Mouse (Mus musculus) neural tube, embryonic 13.5 days (tissue): ENCODE measurements around the gene Gm38431. TPM values are rescaled to one million over a fixed set of nuclear protein-coding genes. Genes with fewer than 3 reads are reported as not detected.
A peak's percentile ranks its signal among the peaks of the same experiment; 100 is the strongest.

Source experiments
- ATAC-seq: fragments of 200-750 bp; cut with Nextera tagmentation; 2 replicates; pipeline ENCODE4 v1.8.0; 2017; ENCODE audit warnings: low read depth, mild to moderate bottlenecking, moderate TSS enrichment, moderate library complexity
- H3K27ac ChIP-seq: fragments of 300-500 bp; sonication (generic); replicated peaks from 2 replicates; pipeline ENCODE4 v1.5.1; 2015; ENCODE audit warnings: moderate library complexity, mild to moderate bottlenecking, inconsistent platforms
- H3K27me3 ChIP-seq: fragments of 300-500 bp; sonication (generic); 2 replicates; pipeline ENCODE4 v1.6.1; 2015; ENCODE audit warnings: mild to moderate bottlenecking, inconsistent platforms
- H3K36me3 ChIP-seq: fragments of 300-500 bp; sonication (generic); 2 replicates; pipeline ENCODE4 v1.6.1; 2015; ENCODE audit warnings: mild to moderate bottlenecking, inconsistent platforms
- H3K4me1 ChIP-seq: fragments of 300-500 bp; sonication (generic); replicated peaks from 2 replicates; pipeline ENCODE4 v1.6.1; 2015; ENCODE audit warnings: inconsistent platforms
- H3K4me2 ChIP-seq: fragments of 300-500 bp; sonication (generic); 2 replicates; pipeline ENCODE4 v1.6.1; 2015; ENCODE audit warnings: inconsistent platforms, mild to moderate bottlenecking, moderate library complexity
- H3K4me3 ChIP-seq: fragments of 300-500 bp; sonication (generic); 2 replicates; pipeline ENCODE4 v1.5.1; 2015; ENCODE audit warnings: mild to moderate bottlenecking, inconsistent platforms
- H3K9ac ChIP-seq: fragments of 300-500 bp; sonication (generic); 2 replicates; pipeline ENCODE4 v1.6.1; 2015; ENCODE audit warnings: moderate library complexity, mild to moderate bottlenecking, inconsistent platforms
- H3K9me3 ChIP-seq: fragments of 300-500 bp; sonication (generic); 2 replicates; pipeline ENCODE4 v1.6.1; 2016; ENCODE audit warnings: inconsistent platforms
- WGBS: fragments of 180-500 bp; shearing (Covaris S2); methylation state at CpG from one replicate; pipeline ENCODE4 v1.1.7; 2015; 5-methylcytosine and 5-hydroxymethylcytosine counted together
- polyA plus RNA-seq: library from polyadenylated mRNA; unstranded; fragments of >200 nt; fragmentation: Nextera tagmentation; extraction: Ambion mirVana; gene quantifications from 2 replicates; pipeline ENCODE4 v1.2.1, GENCODE M21; 2015

Gm38431 gene
- 1.3 and 1.6 TPM in 2 replicates for polyA plus RNA-seq

DNA sequence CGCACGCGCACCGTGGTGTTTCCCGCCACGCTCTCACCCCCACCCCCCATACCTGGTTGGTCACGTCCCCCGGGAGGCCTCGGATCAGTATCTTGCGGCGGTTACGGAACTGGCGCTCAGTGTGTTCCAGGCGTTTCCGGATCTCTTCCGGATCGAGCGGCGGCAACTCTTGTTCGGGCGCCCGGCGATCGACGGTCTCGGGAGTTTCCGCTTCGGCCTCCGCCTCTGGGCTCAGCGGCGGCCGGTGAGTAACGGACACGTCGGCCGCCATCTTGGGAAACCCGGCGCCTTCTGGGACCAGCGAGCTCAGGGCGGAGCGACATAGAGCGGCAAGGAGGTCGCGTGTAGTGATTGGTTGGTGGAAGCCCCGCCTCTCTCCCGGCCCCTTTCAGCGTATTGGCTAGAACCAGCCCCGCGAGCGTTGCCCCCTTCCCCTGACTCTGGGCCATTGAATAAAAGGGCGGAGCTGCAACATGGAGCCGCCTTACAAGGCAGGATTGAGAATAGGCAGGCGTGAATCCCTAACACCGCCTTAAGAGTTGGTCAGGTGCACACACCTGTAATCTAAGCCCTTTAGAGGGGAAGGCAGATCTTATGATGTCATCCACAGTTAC is at the start of gene Gm38431, which contains the start of gene Raver1:
Gm38431 (minus strand) TSS at position 291 of the 614 bp plus-strand sequence.
Raver1 (minus strand) TSS at position 302 of the 614 bp plus-strand sequence.
- Histone ChIP-seq H3K4me1 (peaks cover 23% of the 10 kb centered on the region), H3K9ac (peak within 1 kb of the TSS; percentile 80), H3K4me3 (peak within 1 kb of the TSS; percentile 59), H3K36me3 (peaks cover 34% of the 10 kb centered on the region), H3K27me3 (no peaks in the 10 kb centered on the region), H3K9me3 (no peaks in the 10 kb centered on the region), H3K4me2 (peak within 1 kb of the TSS; percentile 90), H3K27ac (peak within 1 kb of the TSS; percentile 86)
- peak; percentile 99 for ATAC-seq
- under 1% methylated on average over 54 of the region's 54 CpGs for WGBS

DNA sequence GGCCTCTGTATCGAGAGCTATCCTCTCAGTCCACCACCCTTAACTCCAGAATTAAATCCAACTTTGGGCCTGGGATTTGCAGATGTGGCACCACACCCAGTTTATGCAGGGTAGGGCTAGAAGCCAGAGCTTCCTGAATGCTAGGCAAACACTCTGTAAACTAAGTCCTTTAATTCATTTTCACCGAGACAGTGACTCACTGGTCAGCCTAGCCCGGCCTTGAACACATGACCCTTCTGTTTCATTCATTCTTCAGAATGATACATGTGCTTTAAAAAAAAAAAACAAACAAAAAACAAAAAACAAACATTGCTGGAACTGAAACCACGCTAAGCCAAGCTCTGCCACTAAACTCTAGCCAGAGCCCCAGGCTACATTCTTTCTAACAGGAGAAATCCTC is 46.6 kb upstream of the Gm38431 start:
- H3K27ac ChIP-seq = no peak overlapping the region
- WGBS = 89% methylated on average over 4 of the region's 4 CpGs
- no peaks in the 10 kb centered on the region for H3K9me3 ChIP-seq
- ATAC-seq = no peak
- no peaks in the 10 kb centered on the region for H3K27me3 ChIP-seq
- H3K36me3 ChIP-seq = peaks cover 60% of the 10 kb centered on the region
- H3K4me3 ChIP-seq = no peak overlapping the region
- no peak overlapping the region for H3K4me2 ChIP-seq
- H3K4me1 ChIP-seq = no peaks in the 10 kb centered on the region
- H3K9ac ChIP-seq = no peak overlapping the region

DNA sequence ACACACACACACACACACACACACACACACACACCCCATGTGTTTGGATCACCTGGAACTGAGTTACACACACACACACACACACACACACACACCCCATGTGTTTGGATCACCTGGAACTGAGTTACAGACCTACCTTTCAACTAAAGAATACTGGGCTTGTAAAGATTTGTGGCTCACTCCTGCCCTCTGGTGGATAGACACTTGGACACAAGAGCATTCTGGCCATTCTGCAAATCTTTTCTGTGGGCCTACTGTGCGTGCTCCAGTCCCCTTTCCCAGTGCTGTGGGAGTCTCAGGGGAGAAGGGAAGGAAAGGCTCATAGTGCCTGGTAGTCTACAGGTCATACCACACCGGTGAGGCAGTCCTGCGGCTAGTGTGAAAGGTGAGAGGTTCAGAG is 45.4 kb upstream of the Gm38431 start:
- no peak for ATAC-seq

DNA sequence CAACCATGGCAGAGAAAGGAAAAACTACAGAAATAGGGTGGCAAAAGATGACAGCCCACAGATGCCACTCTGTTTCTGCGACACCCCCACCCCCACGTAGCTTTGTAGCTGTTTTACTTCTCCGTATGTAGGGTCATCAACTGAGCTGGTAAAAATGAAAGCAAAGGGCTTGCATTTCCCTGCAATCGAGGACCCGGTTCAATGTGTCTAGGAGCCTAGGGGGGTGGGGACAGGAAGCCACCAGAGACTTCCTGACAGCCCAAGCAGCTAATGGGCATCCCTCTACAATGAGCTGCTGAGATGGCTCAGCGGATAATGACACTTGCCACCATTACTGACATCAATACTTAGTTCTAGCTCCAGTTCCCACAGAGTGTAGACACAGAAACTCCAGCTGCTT is 44.6 kb upstream of the Gm38431 start:
- H3K27me3 ChIP-seq = no peaks in the 10 kb centered on the region
- H3K9ac ChIP-seq = no peak overlapping the region
- no peak for ATAC-seq
- H3K9me3 ChIP-seq = no peaks in the 10 kb centered on the region
- 86% methylated on average over 6 of the region's 6 CpGs for WGBS
- no peak overlapping the region for H3K4me3 ChIP-seq
- H3K4me2 ChIP-seq = no peak overlapping the region
- H3K27ac ChIP-seq = no peak overlapping the region
- H3K36me3 ChIP-seq = peaks cover 41% of the 10 kb centered on the region
- no peaks in the 10 kb centered on the region for H3K4me1 ChIP-seq

More for the DNA sequence above, 45.4 kb upstream of the Gm38431 start:
- H3K36me3 ChIP-seq = peaks cover 49% of the 10 kb centered on the region
- H3K9me3 ChIP-seq = no peaks in the 10 kb centered on the region
- H3K4me1 ChIP-seq = no peaks in the 10 kb centered on the region
- H3K4me2 ChIP-seq = no peak overlapping the region
- WGBS = 46% methylated on average over 3 of the region's 3 CpGs
- no peak overlapping the region for H3K27ac ChIP-seq
- H3K27me3 ChIP-seq = no peaks in the 10 kb centered on the region
- H3K4me3 ChIP-seq = no peak overlapping the region
- H3K9ac ChIP-seq = no peak overlapping the region

DNA sequence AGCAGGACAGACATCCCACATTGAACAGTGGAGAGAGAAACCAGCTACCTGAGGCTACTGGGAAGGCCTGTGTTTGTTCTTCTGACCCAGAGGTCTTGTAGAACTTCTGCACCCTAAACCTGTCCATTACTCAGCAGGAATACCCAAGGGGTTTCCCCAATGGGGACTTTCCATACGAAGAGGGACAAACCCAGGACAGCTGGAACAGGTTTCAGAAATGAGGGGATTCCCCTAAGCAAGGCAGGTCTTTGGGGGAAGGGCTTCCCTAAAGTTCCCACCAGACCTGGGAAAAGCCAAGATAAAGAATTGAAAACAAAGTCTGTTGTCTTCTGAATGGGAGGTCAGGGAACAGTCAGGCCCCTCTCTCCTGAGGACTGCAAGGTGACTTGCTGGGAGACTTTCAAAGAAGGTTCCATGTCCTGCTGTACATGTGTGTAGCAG is 44.2 kb upstream of the Gm38431 start:
- Histone ChIP-seq H3K9ac (no peak overlapping the region), H3K27ac (no peak overlapping the region), H3K4me3 (no peak overlapping the region), H3K4me1 (no peaks in the 10 kb centered on the region), H3K27me3 (no peaks in the 10 kb centered on the region), H3K4me2 (no peak overlapping the region), H3K9me3 (no peaks in the 10 kb centered on the region), H3K36me3 (peaks cover 36% of the 10 kb centered on the region)
- 76% methylated on average over 1 of the region's 1 CpGs for WGBS
- no peak for ATAC-seq

DNA sequence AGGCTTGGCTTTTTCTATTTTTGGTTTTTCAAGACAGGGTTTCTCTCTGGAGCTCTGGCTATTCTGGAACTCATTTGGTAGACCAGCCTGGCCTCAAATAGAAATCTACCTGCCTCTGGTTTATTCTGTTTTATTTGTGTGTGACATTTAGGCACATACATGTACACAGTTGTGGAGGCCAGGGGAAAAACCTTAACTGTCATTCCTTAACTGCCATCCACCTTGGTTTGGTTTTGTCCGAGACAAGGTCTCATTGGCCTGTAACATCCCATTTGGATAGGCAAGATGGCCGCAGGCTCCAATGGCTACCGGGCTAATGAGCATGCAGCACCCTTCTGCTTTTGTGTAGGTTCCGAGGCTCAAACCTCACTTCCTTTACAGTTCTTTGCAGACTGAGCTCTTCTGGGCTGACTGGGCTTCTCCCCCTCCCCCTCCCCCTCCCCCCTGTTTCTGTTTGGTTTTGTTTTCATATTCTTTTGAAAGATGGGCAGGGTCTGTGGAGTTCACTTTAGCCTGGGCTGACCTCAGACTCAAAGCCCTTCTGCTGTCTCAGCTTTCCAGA is 43.6 kb upstream of the Gm38431 start:
- no peak for ATAC-seq
- no peak overlapping the region for H3K27ac ChIP-seq
- WGBS = 80% methylated on average over 4 of the region's 4 CpGs
- peaks cover 4% of the 10 kb centered on the region for H3K4me1 ChIP-seq
- no peak overlapping the region for H3K9ac ChIP-seq
- peaks cover 31% of the 10 kb centered on the region for H3K36me3 ChIP-seq
- H3K9me3 ChIP-seq = no peaks in the 10 kb centered on the region
- H3K27me3 ChIP-seq = no peaks in the 10 kb centered on the region
- no peak overlapping the region for H3K4me3 ChIP-seq
- H3K4me2 ChIP-seq = no peak overlapping the region

DNA sequence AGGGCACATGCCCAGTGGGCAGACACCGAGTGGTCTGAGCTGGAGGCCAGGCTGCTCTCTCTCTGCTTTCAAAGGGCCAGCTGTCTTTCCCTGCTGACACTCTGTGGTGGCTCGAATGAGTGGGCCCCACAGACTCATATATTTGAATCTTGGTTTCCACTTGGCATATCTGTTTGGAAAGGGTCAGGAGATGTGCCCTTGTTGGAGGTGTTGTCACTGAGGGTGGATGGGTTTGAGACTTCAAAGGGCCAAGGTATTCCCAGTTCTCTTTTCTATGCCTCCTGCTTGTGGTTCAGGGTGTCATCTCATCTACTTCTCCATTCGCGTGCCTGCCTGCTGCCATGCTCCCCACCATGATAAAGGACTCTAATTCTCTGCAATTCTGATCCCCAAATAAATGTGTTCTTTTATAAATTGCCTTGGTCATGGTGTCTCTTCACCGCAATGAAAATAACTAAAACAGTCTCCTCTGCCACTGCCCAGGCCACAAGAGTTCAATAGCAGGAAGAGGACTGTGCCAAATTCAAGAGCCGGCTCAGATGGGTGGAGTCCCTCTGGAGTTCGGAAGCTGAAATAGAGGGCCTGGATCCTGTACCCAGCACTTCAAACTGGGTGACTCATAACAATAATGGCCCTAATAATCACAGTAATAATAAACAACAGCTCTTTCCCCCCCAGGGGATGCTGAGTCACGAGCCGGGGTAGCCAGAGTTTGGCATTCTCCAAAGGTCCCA is 43.0 kb upstream of the Gm38431 start:
- Histone ChIP-seq H3K4me3 (no peak overlapping the region), H3K9me3 (no peaks in the 10 kb centered on the region), H3K4me2 (no peak overlapping the region), H3K36me3 (peaks cover 24% of the 10 kb centered on the region), H3K27me3 (no peaks in the 10 kb centered on the region), H3K27ac (no peak overlapping the region), H3K4me1 (peaks cover 7% of the 10 kb centered on the region), H3K9ac (no peak overlapping the region)
- ATAC-seq = no peak
- WGBS = 76% methylated on average over 9 of the region's 9 CpGs

DNA sequence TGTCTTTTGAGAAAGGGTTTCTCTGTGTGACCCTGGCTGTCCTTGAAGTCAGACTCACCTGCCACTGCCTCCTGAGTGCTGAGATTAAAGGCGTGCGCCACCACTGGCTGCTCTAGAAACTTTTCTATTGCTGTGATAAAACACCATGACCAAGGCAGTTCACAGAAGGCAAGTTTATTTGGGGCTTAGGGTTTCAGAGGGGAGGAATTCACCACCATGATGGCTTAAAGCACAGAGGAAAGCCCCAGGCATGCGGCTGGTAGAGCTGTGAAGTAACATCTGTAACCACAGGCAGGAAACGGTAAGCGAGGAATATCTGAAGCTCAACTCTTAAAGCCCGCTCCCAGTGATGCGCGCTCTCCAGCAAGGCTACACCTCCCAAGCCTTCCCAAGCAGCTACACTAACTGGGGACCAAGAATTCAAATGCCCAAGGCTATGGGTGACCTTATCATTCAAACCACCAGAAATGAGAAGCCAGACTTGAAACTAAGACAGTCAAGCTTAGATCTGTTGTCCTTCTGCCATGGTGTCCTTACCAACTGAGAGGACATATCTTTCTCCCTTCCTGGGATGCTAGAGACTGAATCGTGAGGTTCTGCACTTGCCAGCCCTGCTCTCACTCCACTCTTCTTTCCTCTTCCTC is 41.4 kb upstream of the Gm38431 start:
- ATAC-seq = no peak
- Histone ChIP-seq H3K36me3 (peaks cover 11% of the 10 kb centered on the region), H3K4me3 (no peak overlapping the region), H3K4me2 (no peak overlapping the region), H3K9me3 (no peaks in the 10 kb centered on the region), H3K9ac (no peak overlapping the region), H3K4me1 (peaks cover 7% of the 10 kb centered on the region), H3K27ac (no peak overlapping the region), H3K27me3 (no peaks in the 10 kb centered on the region)
- 85% methylated on average over 9 of the region's 9 CpGs for WGBS

DNA sequence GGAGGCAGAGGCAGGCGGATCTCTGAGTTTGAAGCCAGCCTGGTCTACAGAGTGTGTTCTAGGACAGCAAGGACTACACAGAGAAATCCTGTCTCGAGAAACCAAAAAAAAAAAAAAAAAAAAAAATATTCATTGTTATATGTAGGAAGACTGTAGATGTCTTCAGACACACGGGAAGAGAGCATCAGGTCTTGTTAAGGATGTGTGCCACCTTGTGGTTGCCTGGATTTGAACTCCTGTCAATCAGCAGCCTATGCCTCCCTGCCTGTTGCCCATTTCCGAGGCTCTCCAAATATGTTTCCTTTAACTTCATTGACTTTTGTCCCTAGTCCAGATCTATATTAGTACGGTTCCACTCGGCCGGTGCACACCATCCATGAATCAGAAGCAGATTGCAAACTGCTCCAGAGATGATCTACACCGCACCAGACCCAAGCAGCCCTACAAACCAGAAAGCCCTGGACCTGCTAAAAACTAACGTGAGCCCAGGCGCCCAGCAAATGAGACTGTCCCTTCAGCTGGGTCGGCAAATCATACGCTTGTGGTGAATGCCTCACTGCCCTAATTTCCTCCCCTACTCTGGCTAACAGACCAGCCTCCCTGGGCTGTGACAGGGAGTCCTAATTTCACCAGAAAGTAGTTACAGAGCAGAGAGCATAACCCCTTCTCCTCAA is 40.4 kb upstream of the Gm38431 start:
- no peak overlapping the region for H3K27ac ChIP-seq
- no peak for ATAC-seq
- 88% methylated on average over 12 of the region's 12 CpGs for WGBS
- H3K4me1 ChIP-seq = peaks cover 7% of the 10 kb centered on the region
- H3K4me3 ChIP-seq = no peak overlapping the region
- no peaks in the 10 kb centered on the region for H3K27me3 ChIP-seq
- H3K9me3 ChIP-seq = no peaks in the 10 kb centered on the region
- no peak overlapping the region for H3K4me2 ChIP-seq
- no peak overlapping the region for H3K9ac ChIP-seq
- H3K36me3 ChIP-seq = peaks cover 10% of the 10 kb centered on the region; the same call in 1 of the 2 replicates

DNA sequence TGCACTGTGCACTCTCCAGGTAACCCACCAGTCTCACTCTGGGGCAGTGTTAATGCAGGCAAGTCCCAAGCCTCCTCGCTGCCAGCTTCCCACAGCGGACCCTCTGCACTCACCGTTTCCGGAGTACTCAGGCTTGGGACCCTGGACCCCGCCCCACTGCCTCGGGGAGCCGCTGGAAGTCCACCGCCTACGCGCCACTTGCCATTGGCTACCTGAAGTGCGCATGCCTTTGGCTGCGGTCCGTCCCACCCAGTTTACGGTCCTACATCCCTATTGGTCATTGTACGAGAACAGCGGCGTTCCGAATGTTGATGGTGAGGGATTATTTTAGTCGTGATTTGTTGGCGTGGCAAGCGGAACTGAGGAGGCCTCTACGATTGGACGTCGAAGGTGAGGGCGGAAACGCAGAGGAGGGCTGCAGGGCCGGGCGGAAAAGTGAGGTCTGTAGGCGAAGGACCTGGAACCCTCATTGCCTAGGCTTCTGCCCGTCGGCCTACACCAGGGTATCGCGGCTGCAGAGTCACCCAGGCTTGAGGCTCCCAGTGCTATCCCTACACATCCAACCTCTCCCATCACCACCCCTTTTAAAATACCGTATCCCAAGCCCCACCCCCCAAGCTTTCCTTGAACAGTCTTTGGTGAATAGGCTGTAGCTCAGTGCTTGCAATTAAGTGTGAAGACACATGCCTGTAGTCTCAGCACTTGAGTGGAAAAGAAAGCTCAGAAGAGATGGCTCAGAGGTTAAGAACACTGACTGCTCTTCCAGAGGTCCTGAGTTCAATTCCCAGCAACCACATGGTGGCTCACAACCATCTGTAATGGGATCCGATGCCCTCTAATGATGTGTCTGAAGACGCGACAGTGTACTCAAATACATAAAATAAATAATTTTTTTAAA is 39.5 kb upstream of the Gm38431 start, which contains the start of gene Tyk2:
Tyk2 (minus strand) TSS at position 185 of the 898 bp plus-strand sequence.
- ATAC-seq = peak; percentile 98

DNA sequence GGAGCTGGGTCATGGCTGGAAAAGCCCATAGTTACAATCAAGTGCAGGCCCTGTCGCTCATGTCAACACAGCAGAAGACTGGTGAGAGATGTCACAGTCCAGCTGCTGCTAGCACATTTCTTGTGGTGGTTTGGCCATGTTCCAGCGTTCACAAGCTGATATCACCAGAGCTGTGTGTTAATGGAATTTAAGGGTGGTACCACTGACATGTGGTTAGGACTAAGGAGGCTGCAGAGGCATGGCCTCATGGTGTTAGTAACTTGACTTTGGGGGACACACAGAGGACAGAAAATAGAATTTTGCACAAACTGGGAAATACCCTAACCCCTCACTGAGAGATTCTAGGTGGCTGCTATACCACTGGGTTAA is 34.4 kb upstream of the Gm38431 start:
- H3K4me3 ChIP-seq = no peak overlapping the region
- H3K9me3 ChIP-seq = no peaks in the 10 kb centered on the region
- H3K9ac ChIP-seq = no peak overlapping the region
- peaks cover 69% of the 10 kb centered on the region for H3K36me3 ChIP-seq
- H3K27me3 ChIP-seq = no peaks in the 10 kb centered on the region
- ATAC-seq = no peak
- WGBS = 93% methylated on average over 2 of the region's 2 CpGs
- H3K4me1 ChIP-seq = peaks cover 7% of the 10 kb centered on the region
- H3K27ac ChIP-seq = no peak overlapping the region
- no peak overlapping the region for H3K4me2 ChIP-seq

More for the DNA sequence above, 39.5 kb upstream of the Gm38431 start, which contains the start of gene Tyk2:
- H3K9ac ChIP-seq = peak within 1 kb of the TSS; percentile 79
- peaks cover 7% of the 10 kb centered on the region for H3K4me1 ChIP-seq
- no peaks in the 10 kb centered on the region for H3K9me3 ChIP-seq
- H3K27me3 ChIP-seq = no peaks in the 10 kb centered on the region
- H3K27ac ChIP-seq = peak within 1 kb of the TSS; percentile 67
- H3K4me3 ChIP-seq = peak within 1 kb of the TSS; percentile 66
- peaks cover 20% of the 10 kb centered on the region for H3K36me3 ChIP-seq
- WGBS = 7% methylated on average over 37 of the region's 37 CpGs
- peak within 1 kb of the TSS; percentile 76 for H3K4me2 ChIP-seq
